Mouse (Mus musculus) layer of hippocampus, adult 18-20 months (tissue): ENCODE data around the gene Pdcd2l. TPM values are rescaled to one million over a fixed set of nuclear protein-coding genes. Genes with fewer than 3 reads are reported as not detected.

Experiments used
- DNase-seq, 2 experiments: peaks; one replicate each; pipeline ENCODE4 v3.0.0; 2022; ENCODE audit warnings: low spot score in 2 of 2
- long read RNA-seq: library from polyadenylated mRNA; stranded (forward); transcript quantifications from one replicate; pipeline ENCODE4 v2.0.0, GENCODE M21; 2021
- total RNA-seq, 2 experiments: library from RNA; stranded (reverse); gene quantifications; 2 replicates each; pipeline ENCODE4 v1.2.3; 2021

The Pdcd2l gene
- 10 to 100 TPM; 22.4 to 24.5 TPM for total RNA-seq
- long read RNA-seq, transcript Pdcd2l-201 (7 exons, 1,295 nt) = major isoform, 10 of 23 reads
- long read RNA-seq, partial matches to known transcripts = 9 of 23 reads
- long read RNA-seq, other reads (novel, unspliced or antisense) = 4 of 23 reads

- DNase-seq = peak; percentile 90 to 94
Measured at GRCm38 (mm10) chr7:34196132-34197128, at the start of gene Pdcd2l. Gene Pdcd2l (minus strand): TSS chr7:34196661.

GRCm38 (mm10) chr7:34242176-34242575, 45.7 kb upstream of the Pdcd2l start:
- DNase-seq = peak; percentile 48 to 69

- DNase-seq = no peak
Measured at GRCm38 (mm10) chr7:34238086-34238485, 41.6 kb upstream of the Pdcd2l start.

- no peak for DNase-seq
Measured at GRCm38 (mm10) chr7:34235602-34236001, 39.1 kb upstream of the Pdcd2l start.

GRCm38 (mm10) chr7:34234610-34235561, 38.4 kb upstream of the Pdcd2l start:
- DNase-seq = no peak

- DNase-seq = peak; percentile 100
Measured at GRCm38 (mm10) chr7:34233909-34234609, 37.6 kb upstream of the Pdcd2l start.

- DNase-seq = no peak
Measured at GRCm38 (mm10) chr7:34232785-34233725, 36.6 kb upstream of the Pdcd2l start.

GRCm38 (mm10) chr7:34230116-34230515, 33.7 kb upstream of the Pdcd2l start, which contains the start of gene Gpi1:
Gene Gpi1 (minus strand): TSS chr7:34230336.
- peak; percentile 48 to 80 for DNase-seq

- DNase-seq = peak; percentile 53 to 59
Measured at GRCm38 (mm10) chr7:34229691-34230111, 33.2 kb upstream of the Pdcd2l start.

GRCm38 (mm10) chr7:34229153-34229552, 32.7 kb upstream of the Pdcd2l start:
- no peak for DNase-seq

- DNase-seq = no peak
Measured at GRCm38 (mm10) chr7:34228641-34229040, 32.2 kb upstream of the Pdcd2l start.

- no peak for DNase-seq
Measured at GRCm38 (mm10) chr7:34226846-34227245, 30.4 kb upstream of the Pdcd2l start.

- peak in 1 of 2 experiments; percentile 36 for DNase-seq
Measured at GRCm38 (mm10) chr7:34226086-34226485, 29.6 kb upstream of the Pdcd2l start.

GRCm38 (mm10) chr7:34224308-34224707, 27.8 kb upstream of the Pdcd2l start:
- no peak for DNase-seq

GRCm38 (mm10) chr7:34222340-34222739, 25.9 kb upstream of the Pdcd2l start:
- DNase-seq = no peak

GRCm38 (mm10) chr7:34221594-34222250, 25.3 kb upstream of the Pdcd2l start:
- DNase-seq = no peak

GRCm38 (mm10) chr7:34218496-34218895, 22.0 kb upstream of the Pdcd2l start:
- DNase-seq = no peak

GRCm38 (mm10) chr7:34216474-34216873, 20.0 kb upstream of the Pdcd2l start:
- DNase-seq = no peak

- DNase-seq = no peak
Measured at GRCm38 (mm10) chr7:34215481-34215880, 19.0 kb upstream of the Pdcd2l start.
